Mouse (Mus musculus) heart, adult 2 months (tissue): ENCODE measurements around the gene Frg2f1.

Experiments used
- CTCF ChIP-seq: fragments of 200-600 bp; IDR thresholded peaks from 2 replicates; pipeline ENCODE4 v1.8.1; 2022; ENCODE audit warnings: antibody characterized with exemption, mild to moderate bottlenecking, moderate library complexity
- EP300 ChIP-seq: fragments of 200-500 bp; IDR thresholded peaks from 2 replicates; pipeline ENCODE4 v1.6.1; 2011; ENCODE audit warnings: low read depth, low read length, control low read depth; ENCODE audit not compliant: insufficient read depth

DNA sequence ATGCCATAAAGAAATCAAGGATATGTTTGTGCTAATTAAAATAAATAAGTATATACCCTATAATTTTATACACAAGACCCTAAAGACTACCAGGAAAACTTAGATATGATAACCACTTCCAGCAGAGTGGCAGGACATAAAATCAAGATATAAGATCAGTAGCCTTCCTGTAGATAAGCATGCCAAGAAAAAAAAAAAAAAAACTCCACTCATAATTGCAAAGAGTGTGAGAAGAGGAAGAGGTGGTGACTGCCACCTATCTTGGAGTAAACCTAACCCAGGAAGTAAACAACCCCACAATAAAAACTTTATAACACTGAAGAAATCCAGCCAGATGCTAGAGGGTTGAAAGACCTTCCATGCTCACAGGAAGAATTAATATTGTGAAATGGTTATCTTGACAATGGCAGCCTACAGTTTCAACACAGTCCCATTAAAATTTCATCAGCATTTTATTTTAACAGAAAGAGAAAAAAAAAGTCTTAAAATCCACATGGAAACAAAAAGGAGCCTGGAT lies 12.9 kb downstream of the Frg2f1 start:
- TF ChIP-seq EP300, result no peak
- no peak for TF ChIP-seq CTCF
